Mouse (Mus musculus) natural killer cell, adult 2 months (primary cell): ENCODE measurements around the gene Arl2.

ENCODE experiments used
- DNase-seq, 2 experiments: peaks; one replicate each; pipeline ENCODE4 v3.0.0; 2022; ENCODE audit warnings: low spot score in 2 of 2

Arl2 gene

DNA sequence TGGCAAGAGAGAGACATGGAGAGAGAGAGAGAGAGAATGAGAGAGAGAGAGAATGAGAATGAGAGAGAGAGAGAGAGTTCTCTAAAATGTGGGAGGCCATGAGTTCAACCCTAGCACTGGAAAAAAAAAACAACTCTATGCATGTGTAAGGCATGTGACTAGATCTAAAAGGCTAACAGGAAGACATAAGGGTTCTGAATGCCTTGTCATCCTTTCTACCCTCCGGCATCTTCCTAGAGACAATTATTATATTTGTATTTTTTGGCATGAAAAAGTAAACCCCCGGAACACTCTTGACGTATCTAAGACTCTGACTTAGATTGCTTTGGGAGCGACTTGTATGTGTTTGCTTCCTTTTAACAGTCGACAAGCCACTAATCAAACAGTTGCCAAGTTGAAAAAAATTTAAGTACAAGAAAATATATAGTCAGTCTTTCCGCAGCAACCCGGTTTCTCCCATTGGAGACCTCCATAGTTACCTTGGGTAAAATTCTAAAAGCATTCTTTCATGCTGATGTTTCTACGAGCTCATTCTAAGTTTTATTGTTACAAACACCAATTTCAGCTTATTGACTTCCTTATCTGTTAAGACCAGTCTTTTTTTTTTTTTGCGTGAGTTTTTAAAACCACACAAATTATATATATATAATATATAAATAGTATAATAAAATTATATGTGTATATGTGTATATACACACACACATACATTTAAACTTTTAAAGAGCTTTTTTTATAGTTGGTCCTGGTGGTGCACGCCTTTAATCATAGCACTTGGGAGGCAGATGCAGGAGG is 14.4 kb downstream of the Arl2 start:
- DNase-seq, result no peak

DNA sequence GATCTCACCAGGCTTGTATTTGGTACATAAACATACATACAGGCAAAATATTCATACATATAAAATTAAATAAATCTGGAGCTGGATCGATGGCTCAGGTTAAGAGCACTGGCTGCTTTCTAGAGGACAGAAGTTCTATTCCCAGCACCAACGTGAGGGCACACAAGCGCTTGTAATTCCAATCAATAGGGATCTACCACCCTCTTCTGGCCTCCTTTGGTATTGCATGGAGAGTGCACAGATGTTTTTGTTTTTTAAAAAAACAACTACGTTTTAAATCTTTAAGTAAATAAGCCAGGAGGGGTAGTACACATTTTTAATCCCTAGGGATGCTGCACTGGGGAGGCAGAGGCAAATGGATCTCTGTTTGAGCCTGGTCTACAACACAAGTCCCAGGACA is 15.1 kb downstream of the Arl2 start:
- DNase-seq, result peak; percentile 54 to 64

DNA sequence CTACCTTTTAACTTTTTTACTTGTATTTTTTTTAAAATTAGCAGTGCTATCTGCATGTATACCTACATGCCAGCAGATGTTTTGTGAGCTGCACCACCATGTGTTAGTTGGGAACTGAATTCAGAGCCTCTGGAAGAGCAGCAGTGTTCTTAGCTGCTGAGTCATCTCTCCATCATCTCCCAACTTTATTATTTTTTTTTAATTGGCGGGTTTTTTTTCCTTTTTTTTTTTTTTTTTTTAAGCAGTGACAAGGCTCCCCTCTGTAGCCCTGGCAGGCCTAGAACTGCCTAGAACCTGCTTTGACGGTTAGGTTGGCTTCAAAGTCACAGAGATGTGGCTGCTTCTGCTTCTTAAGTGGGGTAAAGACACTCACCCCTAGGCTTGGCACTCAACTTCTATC is 16.4 kb downstream of the Arl2 start:
- no peak for DNase-seq

DNA sequence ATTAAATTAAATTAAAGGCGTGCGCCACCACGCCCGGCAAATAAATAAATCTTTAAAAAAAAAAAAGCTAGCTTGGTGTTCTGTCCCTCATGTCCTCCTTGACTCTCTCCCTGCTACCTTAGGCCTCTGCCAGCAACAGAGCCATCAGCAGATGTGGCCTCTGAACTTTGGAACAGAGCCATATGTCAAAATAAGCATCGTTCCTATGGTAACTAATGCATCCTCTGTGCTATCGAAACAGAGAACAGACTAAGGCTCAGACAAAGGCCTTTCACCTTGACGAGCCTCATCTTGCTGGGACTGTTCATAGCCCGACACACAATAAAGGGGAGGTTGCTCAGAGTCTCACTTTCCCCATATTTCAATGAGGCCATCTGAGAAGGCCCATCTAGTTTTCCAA is 18.0 kb downstream of the Arl2 start:
- DNase-seq, result no peak

DNA sequence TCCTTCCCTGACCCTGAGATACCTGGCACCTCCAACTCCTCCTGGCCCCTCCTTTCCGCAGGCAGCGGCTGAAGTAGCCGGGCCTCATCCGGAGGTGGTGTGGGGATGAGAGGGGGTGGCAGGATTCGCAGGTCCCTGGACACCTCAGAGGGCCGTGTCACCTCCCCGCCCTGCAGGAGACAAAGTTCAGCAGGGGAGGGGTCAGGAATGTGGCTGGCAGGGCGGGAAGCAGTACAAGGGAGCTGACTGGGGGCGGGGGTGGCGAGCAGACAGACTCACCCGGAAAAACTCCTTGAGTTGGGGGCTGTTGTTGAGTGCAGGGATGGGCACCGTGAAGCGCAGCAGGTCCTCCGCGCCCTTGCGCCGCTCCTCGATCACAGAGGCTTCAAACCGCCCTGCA is 19.6 kb downstream of the Arl2 start:
- DNase-seq, result no peak

DNA sequence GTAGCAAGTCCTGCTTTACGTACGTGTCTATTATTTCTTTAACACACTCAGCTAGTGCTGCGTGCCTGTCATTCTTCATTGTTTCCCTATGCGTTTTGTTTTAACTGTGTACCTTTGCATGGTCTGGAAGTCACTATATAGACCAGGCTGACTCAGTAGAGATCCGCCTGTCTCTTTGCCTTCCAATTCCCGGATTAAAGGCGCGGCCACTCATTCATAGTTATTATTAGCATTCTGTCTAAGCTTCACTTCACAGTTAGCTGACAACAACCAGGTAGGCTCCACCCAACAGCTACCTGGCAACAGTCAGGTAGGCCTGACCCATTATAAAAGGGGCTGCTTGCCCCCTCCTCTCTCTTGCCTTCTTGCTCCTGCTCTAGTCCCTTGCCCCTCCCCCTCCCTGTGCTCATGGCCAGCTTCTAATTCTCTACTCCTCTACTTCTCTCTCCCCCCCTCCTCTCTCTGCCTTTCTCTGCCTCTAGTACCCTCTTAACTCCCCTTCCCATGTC is 22.6 kb downstream of the Arl2 start:
- no peak for DNase-seq

DNA sequence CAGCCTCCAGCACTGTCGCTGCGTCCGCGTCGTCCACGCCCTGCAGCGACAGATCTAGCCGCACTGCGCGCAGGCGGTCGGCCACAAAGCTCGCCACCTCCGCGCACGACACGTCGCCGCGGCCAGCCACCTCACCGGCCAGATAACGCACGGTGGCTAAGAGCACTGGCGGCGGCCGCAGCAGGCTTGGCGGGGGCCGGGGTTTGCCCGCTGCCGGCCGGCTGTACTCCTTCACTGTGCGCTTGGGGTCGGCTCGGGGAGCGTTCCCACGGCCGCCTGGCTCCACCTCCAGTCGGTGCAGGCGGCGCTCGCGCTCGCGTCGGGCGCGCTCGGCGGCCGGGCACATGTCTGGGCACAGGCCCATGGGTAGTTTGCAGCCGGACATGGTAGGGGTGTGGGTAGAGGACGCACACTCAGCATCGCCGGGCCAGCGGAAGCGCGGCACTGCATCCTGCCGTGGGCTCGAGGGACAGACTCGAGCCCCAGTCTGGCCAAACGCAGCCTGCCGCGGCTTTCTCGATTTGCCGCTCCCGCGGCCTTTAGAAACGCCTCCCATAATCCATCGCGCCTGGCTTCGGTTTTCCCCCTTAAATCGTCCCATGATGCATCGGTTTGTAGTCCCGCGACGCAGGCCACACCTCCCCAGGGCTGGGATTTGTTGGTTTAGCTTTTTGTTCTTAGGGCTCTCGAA is 23.2 kb downstream of the Arl2 start, which contains the start of gene Sac3d1:
Gene Sac3d1 (minus strand): TSS at position 665 of the 691 bp plus-strand sequence.
- peak; percentile 84 to 85 for DNase-seq

DNA sequence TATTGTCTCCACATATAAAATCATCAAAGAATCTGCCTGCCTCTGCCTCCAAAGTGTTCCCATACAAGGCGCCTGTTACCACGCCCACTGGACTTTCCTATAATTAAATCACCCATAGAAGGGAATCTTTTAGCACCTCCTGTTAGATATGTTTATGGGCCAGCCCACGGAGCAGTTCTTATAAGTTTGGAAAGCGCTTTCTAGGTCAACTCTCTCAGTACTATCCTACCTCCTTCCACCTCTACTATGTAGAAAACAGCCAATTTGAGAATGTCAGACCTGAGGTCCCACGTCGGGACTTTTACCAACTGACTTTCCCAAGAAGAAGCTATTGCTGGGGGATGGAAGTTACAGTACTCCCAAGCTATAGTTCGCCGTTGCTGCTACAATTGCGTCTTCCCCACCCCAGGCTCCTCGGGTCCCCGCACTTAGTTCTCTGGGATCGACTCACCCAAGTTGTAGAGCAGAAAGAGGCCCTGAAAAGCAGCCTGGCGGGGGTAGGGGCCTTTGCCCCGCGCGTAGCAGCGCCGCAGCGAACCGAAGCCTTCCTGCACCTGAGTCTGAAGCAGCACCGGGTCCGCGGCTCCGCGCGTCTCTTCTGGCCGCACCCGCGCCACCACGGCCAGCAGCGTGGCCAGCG is 23.9 kb downstream of the Arl2 start:
- no peak for DNase-seq

DNA sequence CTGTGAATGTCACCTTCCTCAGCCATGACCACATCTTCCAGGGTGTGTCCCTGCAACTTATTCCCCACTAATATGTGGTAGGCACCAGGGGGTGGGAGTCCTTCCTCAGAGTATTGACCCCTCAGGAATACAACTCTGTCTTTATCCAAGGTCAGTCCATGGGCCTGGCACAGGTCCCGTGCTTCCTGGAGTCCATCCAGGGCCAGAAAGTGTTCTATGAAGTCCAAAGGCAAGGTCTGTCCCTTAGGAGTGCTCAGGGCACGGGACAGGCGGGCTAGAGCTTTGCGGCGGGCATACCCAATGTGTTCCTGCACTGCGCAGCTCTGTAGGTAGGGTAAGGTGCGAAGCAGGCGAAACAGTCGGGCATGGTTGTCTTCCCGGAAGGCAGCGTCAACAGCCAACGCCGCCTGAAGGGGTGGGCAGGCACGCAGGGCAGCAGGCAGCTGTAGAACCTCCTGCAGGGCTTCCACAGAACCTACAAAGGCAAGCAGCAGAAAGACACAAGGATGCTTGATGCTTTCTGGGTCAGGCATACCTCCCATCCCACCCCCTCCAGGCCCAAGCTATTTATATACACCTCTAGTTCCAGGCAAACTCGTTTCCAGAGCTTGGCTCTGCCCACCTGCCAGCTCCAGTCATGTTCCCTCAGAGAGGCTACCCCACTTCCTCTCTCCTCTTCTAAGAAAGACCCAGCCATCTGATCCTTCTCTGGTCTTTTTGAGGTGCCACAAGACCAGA is 25.1 kb downstream of the Arl2 start:
- no peak for DNase-seq

DNA sequence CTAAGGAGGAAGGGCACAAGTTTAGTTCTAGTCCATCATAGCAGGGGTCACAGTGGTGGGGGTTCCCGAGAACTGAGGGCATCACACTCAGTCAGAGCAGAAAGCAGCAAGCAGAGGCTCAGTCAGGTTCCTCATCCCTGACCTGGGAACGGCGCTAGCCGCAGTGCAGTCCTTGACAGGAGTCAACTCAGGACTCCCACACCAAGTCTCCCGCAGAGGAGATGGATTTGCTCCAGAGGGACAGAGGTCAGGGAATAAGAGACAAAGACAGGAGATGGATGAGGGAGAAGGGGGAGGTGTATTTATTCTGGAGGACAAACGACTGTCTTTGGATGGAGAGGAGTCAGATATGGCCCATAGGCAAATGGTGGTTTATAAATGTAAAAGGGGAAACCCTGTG is 28.2 kb downstream of the Arl2 start:
- no peak for DNase-seq

DNA sequence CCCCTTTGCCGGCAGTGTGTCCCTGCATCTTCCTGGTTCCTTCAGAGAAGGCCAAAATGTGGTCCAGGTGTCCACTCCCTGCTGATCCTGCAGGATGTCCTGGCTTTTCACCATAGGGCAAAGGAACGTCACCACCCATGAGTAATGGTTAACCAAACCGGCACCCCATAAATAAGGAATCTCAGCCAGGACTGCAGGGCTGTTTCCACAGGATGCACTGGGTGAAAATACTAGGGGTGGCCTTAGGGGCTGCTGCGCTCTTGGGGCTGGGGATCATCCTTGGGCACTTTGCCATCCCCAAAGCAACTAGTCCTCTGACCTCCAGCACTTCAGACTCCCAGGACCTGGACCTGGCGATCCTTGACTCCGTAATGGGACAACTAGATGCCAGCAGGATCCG is 35.8 kb downstream of the Arl2 start, which contains the start of gene Naaladl1:
Gene Naaladl1 (plus strand): TSS at position 197 of the 400 bp plus-strand sequence.
- no peak for DNase-seq

DNA sequence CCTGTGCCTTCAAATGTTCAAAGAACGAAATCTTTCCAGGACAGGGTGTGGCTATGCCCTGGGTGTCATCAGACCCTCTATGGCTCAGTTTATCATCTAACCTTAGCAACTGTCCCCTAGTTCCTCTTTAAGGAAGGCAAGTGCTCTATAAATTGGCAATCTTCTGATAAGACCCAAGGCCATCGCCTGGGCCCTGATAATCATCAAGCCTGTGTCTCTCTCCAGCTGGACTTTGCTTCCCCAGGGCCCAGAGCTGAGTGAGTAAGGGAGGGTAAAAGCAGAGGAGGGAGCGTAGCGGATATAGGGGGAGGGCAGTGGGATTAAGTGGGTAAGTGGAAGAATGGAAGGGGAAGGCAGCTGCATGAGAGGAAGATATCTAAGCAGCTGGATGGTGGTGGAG is 36.9 kb downstream of the Arl2 start:
- DNase-seq, result no peak

DNA sequence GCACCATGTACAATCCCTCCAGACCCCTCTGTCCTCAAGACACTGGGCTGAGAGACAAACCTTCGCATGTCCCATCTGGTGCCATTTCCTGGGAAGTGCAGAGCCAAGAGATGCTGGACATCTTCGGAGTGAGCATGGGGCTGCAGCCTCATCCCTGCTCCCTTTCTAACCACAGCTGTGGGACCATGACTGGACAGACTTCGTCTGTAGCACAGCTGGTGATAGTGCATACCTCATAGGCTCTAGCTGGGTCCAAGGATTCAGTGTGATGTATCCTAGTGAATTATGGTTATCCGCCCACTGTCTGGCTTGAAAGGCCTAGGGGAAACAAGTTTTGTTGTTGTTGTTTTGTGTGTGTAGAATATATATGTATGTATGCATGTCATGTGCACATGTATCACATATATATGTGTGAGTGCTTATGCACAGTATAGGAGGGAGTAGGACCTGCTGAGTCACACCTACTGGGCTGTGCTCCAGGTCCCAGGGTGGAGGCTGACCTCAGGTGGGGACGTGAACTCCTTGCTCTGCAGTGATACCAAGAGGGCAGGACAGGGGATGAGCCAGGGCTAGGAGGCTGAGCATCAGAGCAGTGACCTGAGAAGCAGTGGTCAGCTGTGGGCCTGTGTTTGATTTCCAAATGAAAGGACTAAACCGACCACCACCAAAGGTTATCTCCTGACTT is 39.0 kb downstream of the Arl2 start:
- DNase-seq, result no peak

DNA sequence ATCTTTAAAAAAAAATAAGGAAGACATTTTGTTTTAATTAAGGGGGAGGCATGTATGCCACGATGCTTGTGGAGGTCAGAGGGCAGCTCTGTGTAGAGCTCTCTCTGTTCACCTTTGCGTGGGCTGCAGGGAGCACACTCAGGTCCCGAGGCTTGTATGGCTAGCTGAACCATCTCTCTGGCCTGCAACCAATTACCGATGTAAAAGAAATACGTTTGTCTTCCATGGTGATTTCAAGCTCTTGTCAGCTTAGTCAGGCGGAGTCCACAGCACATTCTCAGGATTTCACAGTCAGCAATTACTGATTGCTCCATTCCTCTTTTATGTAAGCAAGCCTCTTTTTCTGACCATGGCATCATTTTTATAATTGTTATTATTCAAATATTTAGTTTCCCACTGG is 40.2 kb downstream of the Arl2 start:
- no peak for DNase-seq

DNA sequence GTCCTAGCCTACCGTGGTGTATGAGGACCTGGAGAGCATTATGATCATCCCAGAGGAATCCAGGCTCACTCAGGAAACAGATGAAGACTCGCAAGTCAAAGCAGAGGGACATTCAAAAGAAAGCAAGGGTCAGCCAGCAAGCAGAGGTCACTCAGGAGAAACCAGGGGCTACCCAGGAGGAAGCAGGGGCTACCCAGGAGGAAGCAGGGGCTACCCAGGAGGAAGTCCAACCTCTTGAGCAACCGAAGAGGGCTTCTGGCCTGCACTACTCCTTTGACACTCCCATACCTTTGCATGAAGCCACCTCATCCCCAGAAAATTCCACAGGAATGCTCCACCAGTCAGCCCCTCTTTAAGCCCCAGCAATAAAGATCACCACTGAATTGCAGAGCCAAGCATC is 43.5 kb downstream of the Arl2 start:
- DNase-seq, result no peak

DNA sequence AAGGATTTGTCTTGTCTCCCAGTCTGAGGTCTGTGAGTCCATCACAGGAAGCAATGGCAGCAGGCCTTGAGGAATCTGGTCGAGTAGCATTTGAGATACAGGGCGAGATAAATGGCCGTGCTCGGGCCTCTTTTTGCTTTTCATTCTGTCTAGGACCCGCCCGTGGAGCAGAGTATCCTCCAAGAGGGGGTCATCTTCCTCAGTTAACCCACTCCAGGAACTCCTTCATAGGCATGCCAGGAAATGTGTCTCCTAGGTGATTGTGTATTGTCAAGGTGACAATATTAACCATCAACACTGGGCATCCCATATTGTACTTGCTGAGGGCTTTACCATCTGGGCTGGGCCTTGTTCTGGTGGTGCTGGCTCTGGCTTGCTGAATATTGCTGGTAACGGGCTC is 47.2 kb downstream of the Arl2 start, which contains the start of gene AC131692.1:
Gene AC131692.1 (plus strand): TSS at position 301 of the 400 bp plus-strand sequence.
- no peak for DNase-seq

DNA sequence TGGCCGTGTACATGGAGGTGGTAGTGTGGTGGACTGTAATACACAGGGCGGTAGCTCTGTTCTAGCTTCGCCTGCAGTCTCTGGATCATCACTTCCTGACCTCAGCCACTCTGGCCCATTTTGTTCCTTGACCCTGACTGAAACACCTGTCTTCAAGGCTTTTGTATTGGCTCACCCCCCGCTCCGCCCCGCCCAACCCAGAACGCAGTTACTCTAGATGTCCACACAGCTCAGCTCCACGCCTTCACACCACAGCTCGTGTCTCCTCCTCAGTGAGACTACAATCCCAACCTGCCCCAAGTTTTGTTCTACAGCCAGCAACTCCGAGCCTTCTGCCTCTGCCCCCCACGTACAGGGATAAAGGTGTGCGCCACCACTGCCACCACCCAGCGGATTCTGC is 52.5 kb downstream of the Arl2 start:
- DNase-seq, result no peak

DNA sequence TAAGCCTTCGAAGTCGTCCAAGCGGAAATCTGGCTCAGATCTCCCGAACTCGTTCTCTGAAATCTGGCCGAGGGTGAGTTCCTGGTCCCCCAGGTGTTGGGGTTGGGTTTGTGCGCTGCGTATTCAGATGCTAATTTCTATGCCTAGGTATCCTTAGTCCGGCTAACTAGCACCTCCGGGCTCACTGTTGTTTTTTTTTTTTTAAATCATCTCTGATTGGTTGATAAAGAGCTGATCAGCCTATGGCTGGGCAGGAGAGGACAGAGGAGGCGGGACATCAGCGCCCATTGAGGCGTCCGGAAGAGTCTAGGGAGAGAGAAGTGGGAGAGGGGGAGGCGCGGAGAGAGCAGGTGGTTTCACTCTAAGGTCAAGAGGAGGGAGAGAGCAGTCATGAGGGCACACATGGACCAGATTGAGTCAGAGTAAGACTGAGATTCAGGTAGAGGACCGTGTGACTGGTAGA is 55.9 kb downstream of the Arl2 start:
- DNase-seq, result peak; percentile 49 to 57

DNA sequence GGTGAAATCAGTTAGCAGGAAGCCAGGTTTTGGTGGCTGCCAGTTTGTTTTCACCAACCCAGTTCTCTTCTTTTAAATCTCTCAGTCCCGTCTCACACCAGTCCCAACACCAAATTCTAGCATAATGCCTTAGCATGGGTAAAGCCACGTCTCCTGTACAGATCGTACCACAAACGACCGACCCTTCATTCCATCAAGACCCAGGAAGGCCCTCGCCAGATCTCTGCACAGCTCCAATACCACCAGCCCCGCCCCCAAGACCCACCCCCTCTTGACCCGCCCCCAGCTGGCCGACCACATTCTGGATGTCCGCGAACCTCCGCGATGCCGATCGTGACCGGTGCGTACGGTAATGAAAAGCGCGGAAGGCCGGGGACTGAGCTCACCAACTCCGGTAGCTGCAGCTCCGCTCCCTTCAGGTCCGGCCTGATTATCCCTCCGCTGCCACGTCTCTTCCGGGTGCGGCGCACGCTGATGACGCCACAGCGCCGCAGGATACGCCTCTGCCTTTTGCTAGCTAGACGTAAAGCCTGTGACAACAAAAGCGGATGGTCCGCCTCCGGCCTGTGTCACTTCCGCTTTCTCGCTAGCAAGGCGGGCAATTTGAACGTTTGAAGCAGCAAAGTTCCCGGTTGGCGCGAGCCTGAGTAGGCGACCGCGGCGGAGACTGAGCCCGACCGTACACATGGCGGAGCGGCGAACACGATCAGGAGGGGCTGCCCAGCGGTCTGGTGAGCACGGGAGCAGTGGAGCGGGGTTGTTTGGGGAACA is 56.7 kb downstream of the Arl2 start, which contains the start of the genes Zfpl1 and Cdca5:
Gene Zfpl1 (minus strand): TSS at position 479 of the 771 bp plus-strand sequence.
Gene Cdca5 (plus strand): TSS at position 506 of the 771 bp plus-strand sequence.
- peak; percentile 94 to 96 for DNase-seq
